Mouse (Mus musculus) layer of hippocampus, adult 18-20 months (tissue): ENCODE results near the gene Adcy6. TPM values are rescaled to one million over a fixed set of nuclear protein-coding genes. Genes with fewer than 3 reads are reported as not detected.

ENCODE experiments used
- DNase-seq, 2 experiments: peaks; one replicate each; pipeline ENCODE4 v3.0.0; 2022; ENCODE audit warnings: low spot score in 2 of 2
- total RNA-seq, 2 experiments: library from RNA; stranded (reverse); gene quantifications; 2 replicates each; pipeline ENCODE4 v1.2.3; 2021

Gene Adcy6
- total RNA-seq, 2 experiments from 2014 or later, result 46.5 to 48.2 TPM

DNA sequence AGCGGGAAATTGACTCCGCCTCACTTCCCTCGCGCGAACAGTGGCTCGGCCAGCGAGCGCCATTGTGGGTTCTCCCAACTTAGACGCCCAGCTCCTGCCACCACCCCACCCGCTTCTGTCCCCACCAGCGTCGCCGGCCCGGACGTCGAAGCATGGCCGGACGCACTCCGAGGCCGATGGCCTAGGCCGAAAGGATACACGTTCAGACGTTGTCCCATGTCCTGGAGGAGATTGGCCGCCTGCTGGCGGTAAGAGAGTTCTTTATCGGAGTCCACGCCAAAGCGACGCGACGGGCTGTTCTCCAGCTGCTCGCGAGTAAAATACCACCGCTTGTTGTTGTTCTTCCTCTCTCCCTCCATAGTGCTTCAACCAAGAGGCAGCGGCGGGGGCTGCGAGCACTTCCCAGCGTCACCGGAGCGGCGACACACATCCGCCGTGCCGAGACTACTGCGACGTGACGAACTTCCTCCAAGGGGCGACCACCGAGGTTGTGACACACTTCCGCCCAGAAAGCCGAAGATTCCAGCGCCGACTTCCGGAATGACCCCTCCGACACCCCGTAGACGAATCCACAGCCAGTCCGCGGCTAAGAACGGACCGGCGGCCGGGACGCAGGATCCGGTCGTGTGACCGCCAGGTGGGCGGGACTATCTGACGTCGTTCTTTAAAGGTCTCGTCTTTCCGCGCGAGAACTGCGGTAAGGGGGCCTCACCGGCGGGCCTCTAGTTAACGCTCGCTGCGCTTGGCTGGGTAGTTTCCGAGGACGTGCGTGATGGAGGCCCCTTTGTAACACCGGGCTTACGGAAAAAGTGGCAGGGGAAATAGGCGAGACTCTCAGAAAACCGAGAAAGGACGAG is 42.4 kb downstream of the Adcy6 start:
- DNase-seq, result peak; percentile 100

GRCm38 (mm10) chr15:98566973-98567277 is 43.0 kb downstream of the Adcy6 start:
- no peak for DNase-seq

DNA sequence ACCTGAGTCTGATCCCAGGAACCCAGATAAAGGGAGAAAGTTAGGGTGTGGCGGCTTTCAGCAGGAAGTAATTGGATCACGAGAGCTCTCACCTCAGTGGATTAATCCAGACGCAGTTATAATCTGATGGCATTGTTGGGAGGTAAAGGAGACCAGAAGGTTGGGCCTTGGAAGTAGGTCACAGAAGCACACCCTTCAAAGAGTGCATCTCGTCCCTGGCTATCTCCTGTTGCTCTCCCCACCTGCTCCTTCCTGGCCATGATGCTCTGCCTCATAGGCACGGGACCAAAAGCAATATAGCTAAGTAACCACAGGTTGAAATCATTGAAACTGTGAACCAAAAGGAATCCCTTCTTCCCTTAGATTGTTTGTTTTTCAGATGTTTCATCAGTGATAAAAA is 52.7 kb downstream of the Adcy6 start:
- no peak for DNase-seq

- no peak for DNase-seq
Measured at GRCm38 (mm10) chr15:98555881-98556280, 54.0 kb downstream of the Adcy6 start.

GRCm38 (mm10) chr15:98552758-98553157 is 57.1 kb downstream of the Adcy6 start:
- DNase-seq, result no peak

DNA sequence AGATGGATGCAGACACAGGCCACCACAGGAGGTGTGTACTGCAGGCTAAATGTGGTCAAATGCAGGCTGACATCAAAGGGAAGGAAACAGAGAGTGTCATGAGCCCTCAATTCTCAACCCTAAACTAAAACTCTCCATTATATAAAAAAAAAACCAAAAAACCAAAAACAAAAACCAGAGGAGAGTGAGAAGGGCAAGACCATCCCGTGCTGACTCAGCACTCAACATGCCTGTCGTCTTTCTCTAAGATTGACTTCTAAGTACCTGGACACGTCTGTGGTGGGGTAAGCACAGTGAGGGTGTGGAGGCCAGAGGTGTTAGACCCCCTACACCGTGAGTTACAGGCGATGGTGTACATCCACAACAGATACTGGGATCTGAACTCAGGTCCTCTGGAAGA is 63.0 kb downstream of the Adcy6 start:
- no peak for DNase-seq

DNA sequence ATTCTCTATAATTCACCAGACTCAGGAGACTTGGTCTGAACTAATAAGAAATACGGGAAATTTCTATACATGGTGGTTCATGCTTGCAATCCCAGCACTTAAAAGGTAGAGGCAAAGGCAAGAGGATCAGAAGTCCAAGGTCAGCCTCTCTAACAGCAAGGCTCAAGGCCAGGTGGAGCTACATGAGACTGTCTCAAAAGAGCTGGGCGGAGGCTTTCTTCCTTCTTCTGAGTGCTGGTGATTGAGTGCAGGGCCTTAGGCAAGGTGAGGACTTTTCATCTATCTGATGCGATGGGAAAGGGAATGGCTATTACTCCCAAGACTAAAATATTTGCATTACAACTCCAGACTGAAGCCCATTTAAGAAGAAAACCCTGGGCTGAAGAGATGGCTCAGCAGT is 64.7 kb downstream of the Adcy6 start:
- DNase-seq, result no peak

DNA sequence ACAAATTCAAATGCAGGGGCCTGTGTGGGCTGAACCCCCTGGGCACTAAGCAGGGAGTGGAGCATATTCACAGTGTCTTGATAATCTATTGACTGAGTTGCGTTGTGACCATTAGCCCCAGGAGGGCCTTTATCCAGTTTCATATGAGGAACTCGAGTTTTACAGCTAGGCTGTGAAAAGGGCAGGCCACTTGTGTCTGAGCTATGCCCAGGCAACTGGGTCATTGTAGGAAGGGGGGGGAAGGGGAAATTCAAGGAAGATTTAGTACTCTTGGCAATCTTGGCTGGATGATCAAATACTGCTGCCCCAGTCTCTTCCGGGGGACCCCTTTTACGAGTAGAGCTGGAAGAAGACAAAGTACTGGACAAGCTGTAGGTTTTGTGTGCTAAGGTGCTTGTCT is 66.5 kb downstream of the Adcy6 start:
- no peak for DNase-seq

- DNase-seq, result no peak
Measured at GRCm38 (mm10) chr15:98541064-98541463, 68.8 kb downstream of the Adcy6 start.

Other genes with a start within 250 kb of the Adcy6 start
- not detected for gene Olfr283, start 229.1 kb downstream of the Adcy6 start, total RNA-seq
- not detected for gene Olfr282, start 178.9 kb downstream of the Adcy6 start, total RNA-seq
- not detected for gene Olfr281, start 157.5 kb downstream of the Adcy6 start, total RNA-seq
- not detected for gene OR5BS1P, start 140.2 kb downstream of the Adcy6 start, total RNA-seq
- not detected for gene Lalba, start 127.4 kb downstream of the Adcy6 start, total RNA-seq
- not detected for gene Olfr279, start 117.7 kb downstream of the Adcy6 start, total RNA-seq
- gene Kansl2, start 75.8 kb downstream of the Adcy6 start, total RNA-seq, result 10 to 100 TPM; 54.3 to 56.3 TPM
- gene Ccnt1, start 39.2 kb downstream of the Adcy6 start, total RNA-seq, result 10 to 100 TPM; 39.6 to 43.9 TPM
- gene 4930415O20Rik, start 39.1 kb downstream of the Adcy6 start, total RNA-seq, result not detected
- gene Cacnb3, start 20.8 kb upstream of the Adcy6 start, total RNA-seq, result 100 to 1,000 TPM; 217 to 222 TPM
- 100 to 1,000 TPM in 1 of 2 experiments, 10 to 100 TPM in 1; 89.8 to 108 TPM for gene Ddx23, start 52.8 kb upstream of the Adcy6 start, total RNA-seq
- 1 to 10 TPM; 6.3 to 8.0 TPM for gene Rnd1, start 67.4 kb upstream of the Adcy6 start, total RNA-seq
- gene Ccdc65, start 98.1 kb upstream of the Adcy6 start, total RNA-seq, result 1 to 10 TPM; 7.4 to 9.7 TPM
- 1 to 10 TPM in 1 of 2 experiments, under 1 TPM in 1; 0.97 to 1.4 TPM for gene Fkbp11, start 118.1 kb upstream of the Adcy6 start, total RNA-seq
- gene Arf3, start 153.1 kb upstream of the Adcy6 start, total RNA-seq, result 100 to 1,000 TPM; 830 to 882 TPM
- under 1 TPM; 0.23 to 0.64 TPM for gene Wnt10b, start 168.1 kb upstream of the Adcy6 start, total RNA-seq
- gene Wnt1, start 179.8 kb upstream of the Adcy6 start, total RNA-seq, result not detected
- 1,000 to 10,000 TPM; 1,780 to 1,859 TPM for gene Ddn, start 199.4 kb upstream of the Adcy6 start, total RNA-seq
- gene Prkag1, start 221.4 kb upstream of the Adcy6 start, total RNA-seq, result 10 to 100 TPM; 50.6 to 51.1 TPM